Mouse (Mus musculus) megakaryocyte, embryonic 14.5 days (primary cell): ENCODE results near the gene Cplane1.

Experiments used
- FLI1 ChIP-seq: IDR thresholded peaks from 2 replicates; pipeline ENCODE4 v1.6.1; 2012; ENCODE audit warnings: low read length, inconsistent platforms, mixed read lengths
- GATA1 ChIP-seq: IDR thresholded peaks from 3 replicates; pipeline ENCODE4 v1.6.1; 2012; ENCODE audit warnings: mixed read lengths, low read length, inconsistent platforms, borderline replicate concordance

DNA sequence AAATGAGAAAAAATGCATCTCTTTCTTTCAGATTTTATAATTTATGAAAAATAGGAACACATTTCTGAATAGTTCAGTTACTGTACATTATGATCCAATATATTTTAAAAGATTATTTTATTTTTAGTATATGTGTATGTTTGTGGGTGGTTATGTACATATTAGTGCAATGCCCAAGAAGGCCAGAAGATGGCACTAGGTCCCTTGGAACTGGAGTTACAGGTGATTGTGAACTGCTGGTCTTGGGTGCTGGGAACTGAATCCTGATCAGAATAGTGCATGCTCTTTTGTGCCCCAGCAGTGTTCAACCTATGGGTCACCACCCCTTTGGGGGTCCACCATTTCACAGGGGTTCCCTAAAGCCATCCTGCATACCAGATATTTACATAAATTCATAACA, 31.4 kb downstream of the Cplane1 start:
- TF ChIP-seq FLI1 (no peak), GATA1 (no peak)
